Mouse (Mus musculus): ENCODE results near the gene Cox5a. TPM values are rescaled to one million over a fixed set of nuclear protein-coding genes. Genes with fewer than 3 reads are reported as not detected.

The Cox5a gene
- polyA plus RNA-seq, 1 experiment, result 607 TPM

DNA sequence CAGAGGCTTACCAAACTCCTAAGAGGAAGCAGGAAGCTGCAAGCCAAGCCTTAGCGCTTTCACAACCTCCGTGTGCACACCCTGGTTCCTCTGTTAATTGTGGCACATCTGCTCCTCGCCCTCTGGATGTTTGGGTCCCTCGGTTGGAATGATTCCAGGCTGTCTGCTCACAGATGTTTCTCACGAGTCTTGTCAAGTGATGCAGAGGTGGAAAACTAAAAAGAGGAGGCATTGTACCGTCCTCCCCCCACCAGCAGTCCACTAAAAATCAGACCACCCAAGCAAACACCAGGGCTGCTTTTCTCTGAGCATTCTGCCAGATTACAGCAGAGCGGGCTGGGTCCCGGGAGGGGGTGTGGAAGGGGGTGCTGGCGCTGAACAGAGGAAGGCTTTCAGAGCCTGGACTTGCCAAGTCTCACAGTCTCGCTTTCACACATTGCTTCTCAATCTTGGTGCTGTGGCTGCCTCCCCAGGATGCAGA is 44.7 kb downstream of the Cox5a start:
- H3K27ac ChIP-seq (ENCODE audit: insufficient read depth, low read length), result no peak overlapping the region
- peak in 1 of 2 experiments; percentile 23 for DNase-seq
- H3K4me3 ChIP-seq (replicated peaks; ENCODE audit: insufficient read depth, low read depth, low read length), result no peak overlapping the region
- no peak for TF ChIP-seq CTCF (IDR thresholded peaks at IDR 0.05; ENCODE audit: borderline replicate concordance, insufficient read depth, low read depth, low read length)
- no peak for TF ChIP-seq POLR2A (IDR thresholded peaks at IDR 0.05; ENCODE audit: borderline replicate concordance, insufficient read depth, low read length)
- H3K4me1 ChIP-seq (ENCODE audit: control insufficient read depth, insufficient read depth, low read length), result peaks cover 4% of the 10 kb centered on the region; the same call in 1 of the 2 replicates
- WGBS, result 23% methylated on average over 10 of the region's 10 CpGs
- H3K27me3 ChIP-seq (ENCODE audit: control insufficient read depth, insufficient read depth, low read length), result no peaks in the 10 kb centered on the region

- no peak overlapping the region for H3K4me3 ChIP-seq (replicated peaks; ENCODE audit: insufficient read depth, low read depth, low read length)
- peak in 1 of 2 experiments; percentile 23 for DNase-seq
- WGBS, result 35% methylated on average over 8 of the region's 8 CpGs
- peak; percentile 47; the same call in 1 of the 2 replicates for TF ChIP-seq CTCF (IDR thresholded peaks at IDR 0.05; ENCODE audit: borderline replicate concordance, insufficient read depth, low read depth, low read length)
- no peak for TF ChIP-seq POLR2A (IDR thresholded peaks at IDR 0.05; ENCODE audit: borderline replicate concordance, insufficient read depth, low read length)
- no peak overlapping the region for H3K27ac ChIP-seq (ENCODE audit: insufficient read depth, low read length)
- 0 out of 2 replicates have a peak, but pooled peaks cover under 1% of the 10 kb centered on the region for H3K4me1 ChIP-seq (ENCODE audit: control insufficient read depth, insufficient read depth, low read length)
- no peaks in the 10 kb centered on the region for H3K27me3 ChIP-seq (ENCODE audit: control insufficient read depth, insufficient read depth, low read length)
Measured at GRCm38 (mm10) chr9:57566846-57567245, 45.8 kb downstream of the Cox5a start.

DNA sequence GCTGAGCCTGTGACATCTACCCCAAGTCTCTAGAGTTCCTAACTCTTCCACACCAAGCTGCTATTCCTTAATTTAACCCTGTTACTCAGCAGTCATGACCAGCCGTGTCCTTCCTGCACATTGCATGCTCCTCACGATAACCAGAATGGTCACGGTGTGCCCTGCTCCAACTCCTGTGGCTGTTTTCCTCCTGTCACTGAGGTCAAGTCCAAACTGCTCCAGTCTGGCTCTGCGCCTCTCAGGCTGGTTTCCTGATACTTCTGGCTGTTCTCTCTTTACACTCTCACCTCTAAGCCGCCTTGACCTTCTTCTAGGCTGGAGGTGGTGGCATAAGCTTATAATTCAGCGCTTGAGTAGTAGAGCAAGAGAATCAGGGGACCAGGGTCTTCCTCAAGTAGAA is 47.4 kb downstream of the Cox5a start:
- H3K27ac ChIP-seq (ENCODE audit: insufficient read depth, low read length), result no peak overlapping the region
- TF ChIP-seq POLR2A (IDR thresholded peaks at IDR 0.05; ENCODE audit: borderline replicate concordance, insufficient read depth, low read length) (no peak), CTCF (IDR thresholded peaks at IDR 0.05; ENCODE audit: borderline replicate concordance, insufficient read depth, low read depth, low read length) (no peak)
- H3K4me1 ChIP-seq (ENCODE audit: control insufficient read depth, insufficient read depth, low read length), result no peaks in the 10 kb centered on the region
- no peak for DNase-seq
- no peaks in the 10 kb centered on the region for H3K27me3 ChIP-seq (ENCODE audit: control insufficient read depth, insufficient read depth, low read length)
- H3K4me3 ChIP-seq (replicated peaks; ENCODE audit: insufficient read depth, low read depth, low read length), result no peak overlapping the region
- WGBS, result 92% methylated on average over 6 of the region's 6 CpGs

DNA sequence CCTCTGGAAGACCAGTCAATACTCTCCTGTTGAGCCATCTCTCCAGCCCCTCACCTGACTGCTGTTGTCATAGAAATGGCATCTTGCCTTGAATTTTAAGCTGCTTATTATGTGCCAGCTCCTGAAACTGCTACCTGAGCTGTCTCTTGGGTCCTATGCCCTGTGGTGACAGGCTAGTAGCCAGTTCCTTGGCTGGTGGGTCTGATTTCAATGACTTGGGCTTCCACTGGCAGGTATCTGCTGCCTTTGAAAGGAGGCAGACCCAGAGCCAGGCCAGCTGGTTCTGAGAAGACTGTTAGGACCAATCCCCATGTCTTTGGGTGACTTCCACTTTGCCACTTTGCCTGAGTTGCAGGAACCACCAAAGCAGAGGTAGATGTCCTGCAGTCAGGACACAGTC is 53.3 kb downstream of the Cox5a start:
- no peak for DNase-seq
- Histone ChIP-seq H3K4me3 (replicated peaks; ENCODE audit: insufficient read depth, low read depth, low read length) (no peak overlapping the region), H3K4me1 (ENCODE audit: control insufficient read depth, insufficient read depth, low read length) (no peaks in the 10 kb centered on the region), H3K27ac (ENCODE audit: insufficient read depth, low read length) (no peak overlapping the region), H3K27me3 (ENCODE audit: control insufficient read depth, insufficient read depth, low read length) (no peaks in the 10 kb centered on the region)
- TF ChIP-seq CTCF (IDR thresholded peaks at IDR 0.05; ENCODE audit: borderline replicate concordance, insufficient read depth, low read depth, low read length) (no peak), POLR2A (IDR thresholded peaks at IDR 0.05; ENCODE audit: borderline replicate concordance, insufficient read depth, low read length) (no peak)

DNA sequence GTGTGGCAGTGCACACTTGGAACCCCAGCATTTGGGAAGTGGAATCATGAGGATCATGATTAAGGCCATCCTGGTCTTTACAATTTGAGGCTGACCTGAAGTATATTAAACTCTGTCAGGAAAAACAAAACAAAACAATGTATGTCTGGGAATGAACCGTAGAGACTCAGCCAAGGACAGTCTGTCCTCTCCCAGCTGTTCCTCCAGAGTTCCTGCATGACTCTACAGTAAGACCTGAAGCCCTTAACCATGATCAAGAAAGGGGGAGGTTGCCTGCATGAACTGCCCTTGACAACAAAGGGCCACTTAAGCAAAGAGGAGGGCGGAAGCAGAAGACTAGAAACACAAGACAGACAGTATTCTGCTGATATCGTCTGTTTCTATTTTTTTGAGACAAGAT is 54.5 kb downstream of the Cox5a start:
- no peak overlapping the region for H3K4me3 ChIP-seq (replicated peaks; ENCODE audit: insufficient read depth, low read depth, low read length)
- no peaks in the 10 kb centered on the region for H3K4me1 ChIP-seq (ENCODE audit: control insufficient read depth, insufficient read depth, low read length)
- H3K27me3 ChIP-seq (ENCODE audit: control insufficient read depth, insufficient read depth, low read length), result no peaks in the 10 kb centered on the region
- WGBS, result 77% methylated on average over 3 of the region's 3 CpGs
- TF ChIP-seq CTCF (IDR thresholded peaks at IDR 0.05; ENCODE audit: borderline replicate concordance, insufficient read depth, low read depth, low read length), result no peak
- no peak for TF ChIP-seq POLR2A (IDR thresholded peaks at IDR 0.05; ENCODE audit: borderline replicate concordance, insufficient read depth, low read length)
- no peak for DNase-seq
- no peak overlapping the region for H3K27ac ChIP-seq (ENCODE audit: insufficient read depth, low read length)

- WGBS, result 88% methylated on average over 6 of the region's 6 CpGs
- no peak overlapping the region for H3K27ac ChIP-seq (ENCODE audit: insufficient read depth, low read length)
- DNase-seq, result no peak
- H3K4me3 ChIP-seq (replicated peaks; ENCODE audit: insufficient read depth, low read depth, low read length), result no peak overlapping the region
- TF ChIP-seq CTCF (IDR thresholded peaks at IDR 0.05; ENCODE audit: borderline replicate concordance, insufficient read depth, low read depth, low read length), result no peak
- no peak for TF ChIP-seq POLR2A (IDR thresholded peaks at IDR 0.05; ENCODE audit: borderline replicate concordance, insufficient read depth, low read length)
- no peaks in the 10 kb centered on the region for H3K27me3 ChIP-seq (ENCODE audit: control insufficient read depth, insufficient read depth, low read length)
- no peaks in the 10 kb centered on the region for H3K4me1 ChIP-seq (ENCODE audit: control insufficient read depth, insufficient read depth, low read length)
Measured at GRCm38 (mm10) chr9:57577144-57577849, 56.2 kb downstream of the Cox5a start.

Other genes starting within 250 kb of the Cox5a start
- gene Ppcdc, start 81.2 kb upstream of the Cox5a start, polyA plus RNA-seq (2012; rRNA removed), result 20.2 and 21.2 TPM in 2 replicates
- 353 and 360 TPM in 2 replicates for gene Scamp5, start 53.2 kb upstream of the Cox5a start, polyA plus RNA-seq (2012; rRNA removed)
- 8.0 and 11.1 TPM in 2 replicates for gene Rpp25, start 17.2 kb upstream of the Cox5a start, polyA plus RNA-seq (2012; rRNA removed)
- 10.9 and 11.0 TPM in 2 replicates for gene Fam219b, start 16.3 kb downstream of the Cox5a start, polyA plus RNA-seq (2012; rRNA removed)
- gene Mpi, start 31.5 kb downstream of the Cox5a start, polyA plus RNA-seq (2012; rRNA removed), result 86.5 and 95.1 TPM in 2 replicates
- 35.5 and 38.8 TPM in 2 replicates for gene Scamp2, start 39.7 kb downstream of the Cox5a start, polyA plus RNA-seq (2012; rRNA removed)
- 39.5 and 40.3 TPM in 2 replicates for gene Ulk3, start 68.2 kb downstream of the Cox5a start, polyA plus RNA-seq (2012; rRNA removed)
- 1.4 and 1.5 TPM in 2 replicates for gene Cplx3, start 85.0 kb downstream of the Cox5a start, polyA plus RNA-seq (2012; rRNA removed)
- gene Lman1l, start 99.5 kb downstream of the Cox5a start, polyA plus RNA-seq (2012; rRNA removed), result 0.06 TPM in 1 of 2 replicates, not detected in the other
- gene Csk, start 132.4 kb downstream of the Cox5a start, polyA plus RNA-seq (2012; rRNA removed), result 45.5 and 57.2 TPM in 2 replicates
- gene Cyp1a2, start 162.4 kb downstream of the Cox5a start, polyA plus RNA-seq (2012; rRNA removed), result not detected in 2 replicates
- gene Cyp1a1, start 166.7 kb downstream of the Cox5a start, polyA plus RNA-seq (2012; rRNA removed), result 0.10 and 0.11 TPM in 2 replicates
- 16.1 TPM in 2 replicates for gene Edc3, start 187.3 kb downstream of the Cox5a start, polyA plus RNA-seq (2012; rRNA removed)
- 144 TPM in 2 replicates for gene Clk3, start 244.6 kb downstream of the Cox5a start, polyA plus RNA-seq (2012; rRNA removed)

Data from cerebellum, adult 2 months (tissue).